Mouse (Mus musculus) layer of hippocampus, postnatal 36 days (tissue): Measurements from ENCODE around the gene Synj1. TPM values are rescaled to one million over a fixed set of nuclear protein-coding genes. Genes with fewer than 3 reads are reported as not detected.

Experiments used
- DNase-seq, 2 experiments: peaks; one replicate each; pipeline ENCODE4 v3.0.0; 2022
- total RNA-seq, 2 experiments: library from RNA; stranded (reverse); gene quantifications; 2 replicates each; pipeline ENCODE4 v1.2.3; 2021

Synj1 gene
- total RNA-seq, result 100 to 1,000 TPM; 381 to 404 TPM

GRCm38 (mm10) chr16:91011021-91011683, at the start of gene Synj1:
Gene Synj1, minus strand, starts transcription at chr16:91011308.
- DNase-seq, result peak; percentile 93 to 94

GRCm38 (mm10) chr16:91057741-91058140, 46.6 kb upstream of the Synj1 start:
- DNase-seq, result no peak

DNA sequence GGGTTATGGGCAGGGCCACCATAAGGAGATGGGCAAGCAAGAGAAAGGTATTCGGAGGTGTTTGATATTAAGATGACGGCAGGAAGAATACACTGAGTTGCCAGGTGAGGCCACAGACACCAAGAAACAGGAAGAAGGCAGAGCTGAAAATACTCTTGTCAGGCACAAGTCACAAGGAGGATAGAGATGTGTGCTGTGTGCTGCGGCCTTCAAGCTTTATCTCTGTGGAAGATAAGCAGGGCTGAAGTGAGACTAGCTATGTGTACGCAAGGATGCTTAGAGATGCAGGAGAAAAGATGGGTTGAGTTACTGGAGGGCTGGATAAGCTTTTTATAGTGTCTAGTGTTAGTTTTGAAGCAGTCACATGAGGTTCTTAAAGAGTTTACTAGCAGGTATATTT, 46.2 kb upstream of the Synj1 start:
- no peak for DNase-seq

DNA sequence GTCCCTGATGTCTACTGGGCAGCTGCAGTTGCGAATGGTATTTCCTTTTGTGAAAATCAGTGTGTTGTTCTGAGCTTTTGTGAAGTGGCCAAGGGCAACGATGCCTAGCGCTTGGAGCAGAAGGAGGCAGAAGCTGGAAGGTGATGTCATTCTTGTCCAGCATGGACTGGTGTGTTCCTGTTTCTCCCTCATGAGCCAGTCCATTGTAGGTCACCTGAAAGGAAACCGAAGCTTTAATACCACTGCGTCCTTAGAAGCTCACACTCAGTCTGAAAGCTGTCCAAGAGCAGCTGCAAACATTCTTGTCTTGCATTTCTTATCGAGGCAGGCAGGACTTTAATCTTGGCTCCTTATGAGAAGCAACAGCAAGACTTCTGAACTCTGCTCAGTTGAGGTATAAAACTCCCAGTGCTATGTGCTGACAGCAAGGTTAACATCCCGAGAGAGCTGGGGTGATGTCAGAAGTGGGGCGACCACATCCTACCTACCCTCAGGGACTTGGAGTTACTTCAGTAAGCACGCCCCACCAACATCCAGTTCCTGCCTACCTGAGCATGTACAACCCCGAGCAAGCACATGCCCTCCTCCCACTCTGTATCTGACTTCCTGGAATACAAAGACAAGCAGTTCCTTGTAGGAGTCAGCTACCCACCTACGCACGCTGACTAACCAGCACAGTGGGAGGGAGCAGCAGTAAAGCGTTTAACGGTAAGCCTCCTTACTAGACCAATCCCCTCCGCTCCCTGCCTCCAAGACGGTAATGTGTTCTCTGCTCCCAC, 45.1 kb upstream of the Synj1 start:
- peak; percentile 34 to 54 for DNase-seq

DNA sequence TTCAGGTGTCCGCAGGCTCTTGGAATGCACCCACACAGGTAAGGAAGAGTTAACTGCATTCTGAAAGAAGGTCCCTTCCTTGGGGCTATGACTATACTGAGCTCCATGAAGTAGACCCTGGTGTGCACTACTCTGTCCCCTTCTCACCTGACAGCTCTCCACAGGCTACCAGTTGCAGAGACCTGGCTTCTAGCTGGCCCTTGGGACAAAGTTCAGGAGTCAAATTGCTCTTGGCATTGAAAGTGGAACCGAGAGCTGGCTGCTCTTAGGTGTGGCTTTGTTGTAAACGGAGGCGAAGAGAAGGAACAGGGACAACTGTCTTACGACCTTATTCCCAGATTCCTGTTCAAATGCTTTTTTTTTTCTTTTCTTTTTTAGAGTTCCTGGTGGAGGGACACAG, 44.0 kb upstream of the Synj1 start:
- DNase-seq, result no peak

GRCm38 (mm10) chr16:91053599-91053998, 42.5 kb upstream of the Synj1 start:
- DNase-seq, result no peak

DNA sequence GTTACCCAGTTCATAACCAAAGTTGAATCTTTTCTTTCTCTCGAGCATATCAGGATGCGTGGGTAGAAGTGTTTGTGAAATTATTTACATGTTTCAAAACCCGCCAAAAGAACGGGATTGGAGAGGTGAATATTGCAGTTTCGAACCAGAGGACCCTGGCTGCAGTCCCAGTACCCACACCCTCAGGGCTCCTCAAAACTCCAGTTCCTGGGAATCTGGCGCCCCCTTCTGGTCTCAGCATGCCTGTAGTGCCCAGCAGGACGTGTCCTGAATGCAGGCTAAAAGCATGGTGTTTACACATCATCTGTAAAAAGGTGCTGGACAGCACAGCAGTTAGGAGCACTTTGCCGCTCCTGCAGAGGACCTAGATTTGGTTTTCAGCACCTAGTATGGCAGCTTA, 34.4 kb upstream of the Synj1 start:
- DNase-seq, result no peak

DNA sequence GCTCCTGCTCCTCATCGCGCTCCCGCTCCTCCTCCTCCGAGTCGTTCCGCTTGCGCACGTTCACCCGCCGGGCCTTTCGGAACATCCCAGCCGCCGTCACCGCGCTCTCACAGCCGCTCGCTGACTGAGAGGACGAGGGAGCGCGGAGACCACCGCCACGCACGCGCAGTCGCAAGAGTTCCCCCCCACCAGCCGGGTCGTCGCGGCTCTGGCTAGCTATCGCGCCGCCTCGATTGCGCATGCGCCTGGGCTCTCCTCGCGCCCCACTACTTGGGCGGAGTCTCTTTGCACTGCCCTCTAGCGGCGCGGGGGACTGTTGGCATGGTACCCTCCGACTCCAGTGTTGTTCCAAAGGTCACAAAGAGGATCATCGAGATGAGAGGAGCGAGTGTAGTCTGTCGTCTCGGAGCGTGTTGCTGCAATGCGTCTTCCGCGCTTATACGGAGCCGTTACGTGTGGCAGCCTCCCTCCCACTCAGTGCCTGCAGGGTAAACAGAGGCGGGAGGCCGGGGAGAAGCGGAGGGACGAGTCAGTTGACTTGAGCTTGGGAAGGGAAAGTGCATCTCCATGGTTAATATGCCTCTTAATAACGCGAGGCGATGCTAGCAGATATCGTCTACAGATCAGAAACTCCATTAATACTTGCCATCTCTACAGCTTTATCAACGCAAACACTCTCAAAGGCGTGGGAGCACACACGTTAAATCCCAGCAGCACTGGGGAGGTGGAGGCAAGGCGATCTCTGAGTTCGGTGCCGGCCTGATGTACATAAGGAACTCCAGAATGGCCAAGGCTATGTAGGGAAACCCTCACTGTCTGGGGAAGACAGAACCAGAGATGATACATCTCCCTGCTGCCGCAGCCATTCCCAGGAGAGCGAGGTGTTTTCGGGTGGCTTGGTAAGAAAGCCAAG, 33.4 kb upstream of the Synj1 start, which contains the start of gene Paxbp1:
Paxbp1 (minus strand) TSS at position 274 of the 913 bp plus-strand sequence.
- peak; percentile 99 for DNase-seq

GRCm38 (mm10) chr16:91043461-91044248, 32.5 kb upstream of the Synj1 start:
- DNase-seq, result peak; percentile 51 to 55

DNA sequence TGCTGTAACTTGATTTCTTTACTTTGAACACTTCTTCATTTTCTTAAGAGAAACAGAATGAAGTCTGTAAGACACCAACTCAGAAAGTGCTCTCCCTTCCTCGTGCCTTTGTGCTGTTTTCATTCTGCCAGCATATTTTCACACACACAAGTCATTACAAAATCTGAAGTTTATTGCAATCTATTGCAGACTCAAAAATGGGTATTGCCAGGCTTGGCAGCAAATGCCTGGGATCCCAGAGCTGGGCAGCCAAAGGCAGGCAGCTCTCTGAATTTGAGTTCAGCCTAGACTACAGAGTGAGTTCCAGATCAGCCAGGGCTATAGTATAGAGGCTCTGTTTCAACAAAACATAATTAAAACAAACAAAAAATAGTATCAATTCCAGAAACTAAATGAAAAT, 31.5 kb upstream of the Synj1 start:
- DNase-seq, result no peak

- DNase-seq, result no peak
Measured at GRCm38 (mm10) chr16:91035866-91036265, 24.8 kb upstream of the Synj1 start.

DNA sequence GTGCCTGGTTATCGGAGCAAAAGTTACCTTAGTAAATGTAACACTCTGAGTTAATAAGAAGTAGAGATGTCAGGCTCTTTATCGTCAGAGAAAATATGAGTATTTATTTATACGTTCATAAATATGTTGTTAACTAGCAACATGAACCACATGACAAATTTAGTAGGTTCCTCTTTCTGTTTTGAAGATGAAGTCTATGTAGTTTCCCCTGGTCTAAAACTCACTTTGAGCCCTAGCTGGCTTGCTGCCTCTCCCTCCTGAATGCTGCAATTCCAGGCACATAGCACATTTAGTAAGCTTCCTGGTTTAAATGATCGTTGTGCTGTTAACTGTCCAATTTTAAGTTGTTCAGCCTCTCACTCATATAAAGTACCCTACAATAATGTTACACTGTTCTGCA, 19.6 kb upstream of the Synj1 start:
- DNase-seq, result no peak

- DNase-seq, result no peak
Measured at GRCm38 (mm10) chr16:91029901-91030300, 18.8 kb upstream of the Synj1 start.

DNA sequence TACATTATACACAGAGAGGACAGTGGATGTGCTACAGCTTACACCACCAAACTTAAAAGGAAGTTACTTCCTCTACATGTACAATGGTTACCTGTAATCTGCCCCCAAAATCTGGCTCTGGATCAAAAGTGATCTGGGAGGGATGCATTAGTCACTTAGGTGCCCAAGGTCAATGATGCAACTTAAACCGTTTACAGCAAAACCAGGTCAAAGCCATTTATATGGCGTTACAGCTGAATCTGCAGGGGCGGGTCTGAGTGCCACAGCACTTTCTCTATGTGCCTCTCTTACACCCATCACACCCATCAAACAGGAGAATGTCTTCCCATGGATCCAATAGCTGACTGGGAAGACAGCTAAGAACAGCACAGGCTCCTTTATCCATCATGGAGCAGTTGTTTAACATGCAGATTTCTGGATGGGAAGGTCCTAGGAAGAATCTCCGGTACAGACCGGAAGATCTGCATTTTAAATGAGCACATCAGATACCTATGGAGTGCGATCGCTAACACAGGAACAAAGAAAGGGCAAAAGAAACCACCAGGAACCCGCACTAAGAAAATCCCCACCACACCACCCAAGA, 18.1 kb upstream of the Synj1 start:
- no peak for DNase-seq

DNA sequence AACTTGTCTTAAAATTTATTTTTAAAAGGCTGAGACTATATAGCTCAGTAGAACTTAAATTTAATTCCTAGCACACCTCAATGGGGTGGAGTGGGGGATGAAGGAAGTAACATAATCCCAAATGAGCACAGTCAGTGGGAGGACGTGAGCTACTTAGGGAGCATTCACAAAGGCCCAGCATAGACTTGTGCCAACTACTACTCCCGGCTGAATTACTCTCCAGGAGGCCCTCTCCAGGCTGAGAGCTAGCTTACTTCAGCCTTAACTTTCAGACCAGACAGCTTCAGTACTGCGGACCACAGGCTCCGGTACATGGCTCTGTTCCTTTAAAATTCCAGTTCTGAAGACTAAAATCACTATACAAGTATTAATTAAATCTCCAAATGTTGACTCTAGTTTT, 15.2 kb upstream of the Synj1 start:
- no peak for DNase-seq

- no peak for DNase-seq
Measured at GRCm38 (mm10) chr16:91023384-91023783, 12.3 kb upstream of the Synj1 start.

DNA sequence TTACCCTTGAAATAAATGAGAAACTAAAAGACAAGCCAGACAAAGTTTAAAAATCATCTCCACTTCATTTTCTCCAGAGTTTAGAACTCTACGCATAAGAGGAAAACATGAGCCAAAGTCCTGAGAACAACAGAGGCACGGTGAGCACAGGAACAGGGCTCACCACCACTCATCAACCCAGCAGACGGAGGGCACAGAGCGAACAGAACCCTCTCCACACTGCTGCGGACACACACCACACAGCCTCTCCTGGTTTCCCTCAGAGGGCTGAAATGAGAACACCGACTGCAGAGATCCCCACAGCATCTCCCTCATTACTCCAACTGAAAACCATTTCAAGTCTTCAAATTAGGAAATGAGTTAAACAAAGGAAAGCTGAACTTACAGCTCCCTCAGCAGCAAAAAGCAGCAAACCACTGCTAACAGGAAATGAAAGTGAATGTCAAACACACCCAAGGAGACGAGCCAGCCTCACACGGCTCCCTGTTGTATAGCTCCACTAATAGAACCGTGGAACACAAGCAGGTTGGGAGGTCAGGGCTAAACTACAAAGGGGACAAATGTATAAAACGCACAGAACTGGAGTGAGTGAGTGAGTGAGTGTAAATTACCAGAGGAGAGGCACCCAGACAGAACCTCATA, 9.9 kb upstream of the Synj1 start:
- no peak for DNase-seq

- no peak for DNase-seq
Measured at GRCm38 (mm10) chr16:91019476-91019875, 8.4 kb upstream of the Synj1 start.

DNA sequence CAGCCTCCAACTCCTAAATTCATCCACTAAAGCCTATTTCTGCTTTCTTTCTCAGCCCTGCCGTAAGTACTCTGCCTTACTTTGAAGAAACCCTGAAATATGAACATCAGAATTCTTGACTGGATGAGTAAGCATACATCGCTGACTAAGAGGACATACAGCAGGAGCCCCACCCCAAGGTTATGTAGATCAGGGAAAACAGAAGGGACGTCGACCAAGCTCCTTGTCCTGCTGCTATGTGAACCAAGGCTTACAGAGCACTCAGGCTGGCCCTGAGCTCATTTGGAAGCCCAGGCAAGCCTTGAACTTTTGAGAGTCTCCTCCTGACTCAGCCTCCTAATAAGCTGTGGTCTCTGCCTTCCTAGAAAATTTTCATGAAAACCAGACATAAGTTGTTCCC, 4.7 kb upstream of the Synj1 start:
- no peak for DNase-seq

GRCm38 (mm10) chr16:91011847-91012246, 739 bp upstream of the Synj1 start:
- DNase-seq, result no peak

DNA sequence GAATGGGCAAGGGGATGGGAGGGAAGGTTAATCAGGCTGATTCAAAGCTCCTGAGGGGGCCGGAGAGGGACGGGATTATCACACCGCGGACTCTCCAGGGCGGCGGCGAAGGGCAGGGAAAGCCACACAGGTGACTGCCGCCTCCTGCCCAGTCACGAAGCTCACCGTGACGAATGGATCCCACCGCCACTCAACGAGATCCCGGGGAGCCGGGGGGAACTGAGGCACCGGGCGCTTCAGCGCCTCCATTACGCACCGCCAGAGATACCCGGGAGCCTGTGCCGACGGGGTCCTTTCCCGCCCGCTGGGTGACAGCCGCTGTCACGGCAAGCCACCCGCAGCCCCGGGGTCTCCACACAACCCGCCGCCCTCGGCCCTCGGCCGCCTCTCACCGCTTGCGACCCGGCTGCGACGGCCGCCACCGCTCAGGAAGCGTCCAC, 507 bp downstream of the Synj1 start:
- no peak for DNase-seq
